Mouse (Mus musculus) myocyte (in vitro differentiated cells): Measurements from ENCODE around the gene Haghl.

Experiments
- E2F4 ChIP-seq: IDR thresholded peaks from one replicate; pipeline ENCODE4 v1.6.1; 2011; ENCODE audit warnings: mild to moderate bottlenecking, control low read depth, moderate library complexity; ENCODE audit not compliant: insufficient read depth
- MYOD1 ChIP-seq, 3 experiments: IDR thresholded peaks; one replicate each; pipeline ENCODE4 v1.6.1; 2011; ENCODE audit warnings: control low read depth in 2 of 3, low read depth in 2 of 3, mild to moderate bottlenecking in 2 of 3, moderate library complexity in 1 of 3; ENCODE audit not compliant: insufficient read length in 2 of 3, control insufficient read depth in 1 of 3
- POLR2A ChIP-seq: IDR thresholded peaks from one replicate; pipeline ENCODE4 v1.6.1; 2011; ENCODE audit warnings: low read depth, mild to moderate bottlenecking, control low read depth, moderate library complexity; ENCODE audit not compliant: insufficient read length
- POLR2AphosphoS2 ChIP-seq: IDR thresholded peaks from one replicate; pipeline ENCODE4 v1.6.1; 2011; ENCODE audit warnings: low read depth, control low read depth; ENCODE audit not compliant: insufficient read length
- TCF12 ChIP-seq: IDR thresholded peaks from one replicate; pipeline ENCODE4 v1.6.1; 2011; ENCODE audit warnings: mild to moderate bottlenecking, control low read depth; ENCODE audit not compliant: poor library complexity, insufficient read depth, severe bottlenecking
- USF1 ChIP-seq: IDR thresholded peaks from one replicate; pipeline ENCODE4 v1.6.1; 2011; ENCODE audit warnings: low read depth, mild to moderate bottlenecking, control low read depth, moderate library complexity

DNA sequence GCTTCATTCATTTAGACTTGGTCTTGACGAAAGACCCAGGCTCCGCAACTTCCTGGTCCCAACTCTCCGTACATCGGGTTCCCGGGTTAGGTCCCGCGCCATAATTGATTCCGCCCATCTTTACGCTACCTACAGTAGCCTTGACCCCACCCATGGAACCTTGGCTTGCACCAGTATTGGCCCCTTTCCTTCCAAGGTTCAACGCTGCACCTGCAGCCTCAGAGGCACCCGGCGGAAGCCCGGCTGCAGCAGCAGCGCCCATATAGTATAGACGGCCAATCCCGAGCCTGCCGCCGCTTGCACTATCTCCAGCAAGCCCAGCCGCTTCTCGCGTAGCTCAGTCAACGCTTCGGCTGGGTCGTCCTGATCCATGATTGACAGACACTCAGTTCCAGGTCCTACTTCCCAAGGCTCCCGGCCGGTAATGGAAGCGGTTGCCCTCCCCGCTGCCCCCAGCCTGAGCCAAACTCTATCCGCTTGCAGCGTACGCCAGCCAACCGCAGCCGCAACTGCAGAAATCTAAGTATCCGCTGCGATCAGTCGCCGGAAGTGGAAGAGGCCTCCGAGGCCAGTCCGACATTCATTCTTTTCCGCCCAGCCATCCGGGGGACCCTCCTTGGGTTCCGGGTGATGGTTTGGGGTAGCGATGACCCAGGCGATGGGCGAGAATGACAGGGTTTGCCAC lies 6.5 kb upstream of the Haghl start:
- peak; percentile 85 for TF ChIP-seq POLR2A
- no peak for TF ChIP-seq USF1
- TF ChIP-seq TCF12, result no peak
- TF ChIP-seq E2F4, result no peak
- peak; percentile 91 for TF ChIP-seq POLR2AphosphoS2
- TF ChIP-seq MYOD1 (IDR thresholded peaks at IDR 0.05; ENCODE audit: control insufficient read depth in 1 of 3, insufficient read length in 2 of 3, low read depth in 2 of 3), result no peak
